Mouse (Mus musculus): ENCODE data around the gene Gm38119. TPM values are rescaled to one million over a fixed set of nuclear protein-coding genes. Genes with fewer than 3 reads are reported as not detected.
"Not testable (repeated sequence)": the region's sequence is repeated elsewhere in the genome, so short reads cannot be mapped to it uniquely, and the experiment has no call there.

Gm38119 gene
- not detected for total RNA-seq (2021)
- long read RNA-seq, experiment 1 = 0 reads
- long read RNA-seq, experiment 2 = 0 reads

DNA sequence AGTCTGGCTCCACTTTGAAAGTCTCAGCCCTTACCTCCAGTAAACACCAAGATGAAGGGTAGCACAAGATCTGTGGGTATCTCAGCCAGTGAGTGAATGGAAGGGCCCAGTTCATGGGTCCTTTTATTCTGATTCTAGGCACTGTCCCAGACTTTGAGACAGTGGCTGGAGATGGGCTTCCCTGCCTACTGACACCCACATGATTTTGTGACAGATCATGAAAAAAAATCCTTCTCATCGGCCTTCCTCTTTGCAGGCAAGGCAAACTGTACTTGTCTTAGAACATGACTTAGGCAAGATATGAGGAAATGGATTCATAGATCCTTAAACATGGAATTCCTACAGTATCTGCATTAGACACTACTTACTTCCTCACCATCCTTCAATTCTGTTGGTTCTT is at the start of gene Gm38119:
Gm38119 (minus strand) TSS at position 101 of the 400 bp plus-strand sequence.
- Histone ChIP-seq H3K27ac (no peak within 1 kb of the TSS), H3K4me3 (no peak within 1 kb of the TSS)
- TF ChIP-seq CTCF (conservative IDR thresholded peaks at IDR 0.05) = no peak
- no peak for DNase-seq (ENCODE audit: low spot score in 2 of 2)

DNA sequence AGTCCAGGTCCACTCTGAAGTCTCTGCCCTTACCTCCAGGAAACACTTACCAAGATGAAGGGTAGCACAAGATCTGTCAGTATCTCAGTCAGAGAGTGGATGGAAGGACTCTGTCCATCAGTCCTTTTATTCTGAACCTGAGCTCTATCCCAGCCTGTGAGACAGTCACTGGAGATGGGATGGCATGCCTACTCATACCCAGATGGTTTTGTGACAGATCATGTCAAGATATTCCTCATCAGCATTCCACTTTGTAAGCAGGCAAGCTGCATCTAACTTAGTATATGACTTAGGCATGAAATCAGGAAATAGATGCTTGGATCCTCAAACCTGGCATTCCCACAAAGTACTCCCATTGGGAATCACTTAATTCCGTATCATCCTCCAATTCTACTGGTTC is 39.9 kb upstream of the Gm38119 start, which contains the start of gene Lce1i:
Lce1i (minus strand) TSS at position 101 of the 400 bp plus-strand sequence.
- no peak within 1 kb of the TSS for H3K27ac ChIP-seq
- TF ChIP-seq CTCF (conservative IDR thresholded peaks at IDR 0.05) = no peak
- no peak for DNase-seq (ENCODE audit: low spot score in 2 of 2)
- no peak within 1 kb of the TSS for H3K4me3 ChIP-seq

DNA sequence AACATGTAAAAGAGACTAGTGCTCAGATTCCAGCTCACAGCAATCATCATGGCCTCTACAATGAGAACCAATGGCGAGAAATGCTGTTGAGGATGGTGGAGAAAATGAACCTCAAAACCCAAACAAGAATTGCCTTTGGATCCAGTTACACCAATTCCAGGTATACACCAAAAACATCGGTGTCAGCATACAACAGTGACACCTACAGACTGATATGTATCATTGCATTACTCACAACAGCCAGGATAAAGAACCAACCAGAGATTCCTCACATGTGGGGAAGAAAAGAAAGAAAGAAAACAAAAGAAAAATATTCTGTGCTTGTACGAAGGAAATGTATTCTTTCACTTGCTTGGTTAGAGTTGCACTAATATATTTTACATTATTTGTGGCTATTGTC is 32.7 kb upstream of the Gm38119 start:
- TF ChIP-seq CTCF (conservative IDR thresholded peaks at IDR 0.05) = peak; percentile 67
- no peak for DNase-seq (ENCODE audit: low spot score in 2 of 2)
- H3K27ac ChIP-seq = no peak overlapping the region

DNA sequence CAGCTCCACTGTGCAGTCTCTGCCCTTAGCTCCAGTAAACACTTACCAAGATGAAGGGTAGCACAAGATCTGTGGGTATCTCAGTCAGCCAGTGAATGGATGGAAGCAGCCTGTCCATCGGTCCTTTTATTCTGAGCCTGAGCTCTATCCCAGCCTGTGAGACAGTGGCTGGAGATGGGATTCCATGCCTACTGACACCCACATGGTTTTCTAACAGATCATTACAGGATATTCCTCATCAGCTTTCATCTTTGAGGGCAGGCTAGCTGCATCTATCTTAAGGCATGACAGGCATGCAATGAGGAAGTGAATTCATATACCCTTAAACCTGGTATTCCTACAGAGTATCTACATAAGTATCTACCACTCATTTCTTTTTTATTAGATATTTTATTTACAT is 26.1 kb upstream of the Gm38119 start, which contains the start of gene Lce1h:
Lce1h (minus strand) TSS at position 101 of the 400 bp plus-strand sequence.
- no peak for DNase-seq (ENCODE audit: low spot score in 2 of 2)
- TF ChIP-seq CTCF (conservative IDR thresholded peaks at IDR 0.05) = no peak
- Histone ChIP-seq H3K4me3 (no peak within 1 kb of the TSS), H3K27ac (no peak within 1 kb of the TSS)

More for the DNA sequence above, 32.7 kb upstream of the Gm38119 start:
- no peak overlapping the region for H3K4me3 ChIP-seq

DNA sequence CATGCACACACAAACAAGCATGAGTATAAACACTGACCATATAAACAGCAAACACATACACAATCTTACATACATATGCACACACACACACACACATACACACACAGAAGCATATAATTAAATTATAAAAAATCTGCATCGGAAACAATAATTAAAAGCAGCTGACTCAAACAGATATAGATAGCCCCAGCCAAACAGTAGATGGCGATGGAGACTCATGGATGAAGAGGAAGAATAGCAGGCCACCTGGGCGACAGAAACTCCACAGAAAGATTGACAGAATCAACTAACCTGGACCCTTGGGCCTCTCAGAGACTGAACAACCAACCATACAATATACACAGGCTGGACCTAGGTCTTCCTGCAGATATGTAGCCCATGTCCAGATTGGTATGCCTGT is 14.3 kb upstream of the Gm38119 start:
- Histone ChIP-seq H3K4me3 (no peak overlapping the region), H3K27ac (no peak overlapping the region)
- DNase-seq (ENCODE audit: low spot score in 2 of 2) = no peak
- TF ChIP-seq CTCF (conservative IDR thresholded peaks at IDR 0.05) = peak; percentile 54

DNA sequence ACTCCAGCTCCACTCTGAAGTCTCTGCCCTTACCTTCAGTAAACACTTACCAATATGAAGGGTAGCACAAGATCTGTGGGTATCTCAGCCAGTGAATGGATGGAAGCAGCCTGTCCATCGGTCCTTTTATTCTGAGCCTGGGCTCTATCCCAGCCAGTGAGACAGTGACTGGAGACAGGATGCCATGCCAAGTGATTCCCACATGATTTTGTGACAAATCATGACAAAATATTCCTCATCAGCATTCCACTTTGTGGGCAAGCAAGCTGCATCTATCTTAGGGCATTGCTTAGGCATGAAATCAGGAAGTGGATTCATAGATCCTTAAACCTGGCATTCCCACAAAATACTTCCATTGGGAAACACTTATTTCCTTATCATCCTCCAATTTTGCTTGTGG is 13.3 kb upstream of the Gm38119 start, which contains the start of gene Lce1g:
Lce1g (minus strand) TSS at position 101 of the 400 bp plus-strand sequence.
- Histone ChIP-seq H3K27ac (no peak within 1 kb of the TSS), H3K4me3 (no peak within 1 kb of the TSS)
- DNase-seq (ENCODE audit: low spot score in 2 of 2) = no peak
- no peak for TF ChIP-seq CTCF (conservative IDR thresholded peaks at IDR 0.05)

DNA sequence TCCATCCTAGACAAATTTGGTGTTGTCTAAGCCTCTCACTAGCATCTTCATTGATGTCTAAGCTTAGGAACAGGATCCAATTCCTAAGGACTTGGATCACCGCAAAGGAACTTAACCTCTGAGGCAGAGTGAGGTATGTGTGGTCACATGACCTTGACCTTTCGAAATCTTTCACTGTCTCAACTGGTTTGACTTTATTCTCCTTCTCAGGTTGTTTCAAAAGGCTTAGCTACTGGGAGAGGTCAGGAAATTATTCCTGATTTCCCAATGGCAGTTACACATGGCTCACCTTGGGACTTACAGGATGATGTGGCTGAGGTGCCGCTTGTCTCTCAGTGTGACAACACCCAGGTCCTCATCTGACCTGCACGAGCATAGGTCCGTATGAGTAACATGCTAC is 16.3 kb downstream of the Gm38119 start:
- Histone ChIP-seq H3K4me3 (no peak overlapping the region), H3K27ac (no peak overlapping the region)
- DNase-seq (ENCODE audit: low spot score in 2 of 2) = no peak
- TF ChIP-seq CTCF (conservative IDR thresholded peaks at IDR 0.05) = no peak

DNA sequence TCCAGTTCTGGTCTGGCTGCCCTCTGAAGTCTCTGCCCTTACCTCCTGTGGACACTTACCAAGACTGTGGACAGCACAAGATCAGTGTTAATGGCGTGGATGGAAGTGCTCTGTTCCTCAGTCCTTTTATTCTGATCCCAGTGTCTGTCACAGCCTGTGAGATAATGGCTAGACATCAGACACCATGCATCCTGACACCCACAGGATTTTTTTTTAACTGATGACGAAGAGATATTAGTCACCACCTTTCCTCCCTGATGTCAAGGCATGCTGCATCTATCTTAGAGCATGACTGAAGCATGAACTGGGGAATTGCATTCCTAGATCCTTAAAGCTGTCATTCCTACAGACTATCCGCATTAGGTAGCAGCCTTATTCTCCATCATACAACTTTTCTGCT is 18.6 kb downstream of the Gm38119 start, which contains the start of gene Lce1f:
Lce1f (minus strand) TSS at position 101 of the 400 bp plus-strand sequence.
- DNase-seq (ENCODE audit: low spot score in 2 of 2) = no peak
- H3K27ac ChIP-seq = no peak within 1 kb of the TSS
- H3K4me3 ChIP-seq = no peak within 1 kb of the TSS
- TF ChIP-seq CTCF (conservative IDR thresholded peaks at IDR 0.05) = no peak

DNA sequence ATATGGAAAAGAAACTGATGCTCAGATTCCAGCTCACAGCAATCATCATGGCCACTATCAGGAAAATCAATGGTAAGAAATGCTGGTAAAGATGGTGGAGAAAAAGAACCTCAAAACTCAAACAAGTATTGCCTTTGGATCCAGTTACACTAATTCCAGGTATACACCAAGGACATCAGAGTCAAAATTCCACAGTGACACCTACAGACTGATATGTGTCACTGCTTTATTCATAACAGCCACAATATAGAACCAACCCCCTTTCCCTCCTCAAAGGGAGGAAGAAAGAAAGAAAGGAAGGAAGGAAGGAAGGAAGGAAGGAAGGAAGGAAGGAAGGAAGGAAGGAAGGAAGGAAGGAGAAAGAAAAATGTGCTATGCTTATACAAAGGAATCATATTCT is 23.8 kb downstream of the Gm38119 start:
- no peak for DNase-seq (ENCODE audit: low spot score in 2 of 2)
- peak; percentile 28; the same call in 1 of the 2 replicates for TF ChIP-seq CTCF (conservative IDR thresholded peaks at IDR 0.05)

DNA sequence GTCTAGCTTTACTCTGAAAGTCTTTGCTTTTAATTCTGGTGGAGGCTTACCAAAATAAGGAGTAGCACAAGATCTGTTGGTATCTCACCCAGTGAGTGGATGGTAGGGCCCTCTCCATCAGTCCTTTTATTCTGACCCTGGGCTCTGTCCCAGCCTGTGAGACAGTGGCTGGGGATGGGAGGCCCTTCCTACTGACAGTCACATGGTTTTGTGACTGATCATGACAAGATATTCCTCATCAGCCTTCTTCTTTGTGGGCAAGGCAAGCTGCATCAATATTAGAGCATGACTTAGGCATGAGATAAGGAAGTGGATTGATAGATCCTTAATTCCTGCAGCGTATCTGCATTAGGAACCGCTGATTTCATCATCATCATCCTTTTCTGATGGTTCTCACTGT is 29.9 kb downstream of the Gm38119 start, which contains the start of gene Lce1e:
Lce1e (minus strand) TSS at position 101 of the 400 bp plus-strand sequence.
- no peak for DNase-seq (ENCODE audit: low spot score in 2 of 2)
- H3K4me3 ChIP-seq = no peak within 1 kb of the TSS
- no peak for TF ChIP-seq CTCF (conservative IDR thresholded peaks at IDR 0.05)
- H3K27ac ChIP-seq = no peak within 1 kb of the TSS

More for the DNA sequence above, 23.8 kb downstream of the Gm38119 start:
- Histone ChIP-seq H3K4me3 (no peak overlapping the region), H3K27ac (no peak overlapping the region)

DNA sequence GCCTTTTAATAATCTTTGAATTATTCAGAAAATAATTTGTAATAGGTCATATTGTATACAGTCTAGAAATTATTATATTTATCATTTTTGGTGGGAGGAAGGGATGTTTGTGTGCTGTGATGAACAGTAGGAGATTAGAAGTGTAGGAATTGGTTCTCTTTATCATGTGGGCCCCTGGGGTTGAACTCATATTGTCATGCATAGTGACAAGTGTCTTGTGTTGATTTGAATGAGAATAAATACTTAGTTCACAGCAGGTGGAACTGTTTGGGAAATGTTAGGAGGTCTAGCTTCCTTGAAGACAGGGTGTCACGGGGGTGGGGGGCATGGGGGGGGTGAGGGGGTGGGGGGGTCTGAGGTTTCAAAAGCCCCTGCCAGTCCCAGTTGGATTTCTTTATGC is 44.3 kb downstream of the Gm38119 start:
- Histone ChIP-seq H3K4me3 (no peak overlapping the region), H3K27ac (no peak overlapping the region)
- no peak for TF ChIP-seq CTCF (conservative IDR thresholded peaks at IDR 0.05)
- DNase-seq (ENCODE audit: low spot score in 2 of 2) = no peak

DNA sequence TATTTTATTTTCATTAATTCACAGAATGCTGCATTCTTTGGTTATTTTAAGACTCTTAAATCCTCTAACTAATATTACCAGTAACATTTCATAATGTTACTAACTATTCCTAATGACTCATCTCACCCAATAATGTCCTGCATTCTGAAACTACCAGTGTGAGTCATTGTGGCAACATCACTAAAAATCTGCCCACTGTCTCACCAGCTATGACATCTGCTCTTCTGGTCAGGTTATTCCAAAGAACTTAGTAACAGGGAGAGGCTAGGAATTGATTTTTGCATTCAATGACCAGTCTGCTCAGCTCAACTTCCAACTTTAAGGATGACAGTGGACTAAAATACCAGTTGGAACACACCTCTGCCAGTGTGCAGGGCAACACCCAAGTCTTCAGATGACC is 47.2 kb downstream of the Gm38119 start:
- TF ChIP-seq CTCF (conservative IDR thresholded peaks at IDR 0.05) = no peak
- no peak for DNase-seq (ENCODE audit: low spot score in 2 of 2)
- H3K4me3 ChIP-seq = no peak overlapping the region
- H3K27ac ChIP-seq = no peak overlapping the region

DNA sequence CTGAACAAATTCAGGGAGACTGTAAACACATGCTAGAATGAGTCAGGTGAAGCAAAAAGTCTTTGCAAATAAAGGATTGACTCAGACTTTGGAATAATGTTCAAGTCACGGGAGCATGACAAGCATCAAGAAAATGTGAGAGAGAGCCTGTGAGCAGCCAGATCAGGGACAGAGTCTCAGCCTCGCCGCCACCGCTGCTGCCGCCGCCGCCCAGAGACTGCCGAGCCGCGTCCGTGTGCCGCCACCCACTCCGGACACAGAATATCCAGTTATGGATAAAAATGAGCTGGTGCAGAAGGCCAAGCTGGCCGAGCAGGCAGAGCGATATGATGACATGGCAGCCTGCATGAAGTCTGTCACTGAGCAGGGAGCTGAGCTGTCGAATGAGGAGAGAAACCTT is 49.7 kb downstream of the Gm38119 start:
- not testable (repeated sequence) for H3K27ac ChIP-seq; H3K4me3 ChIP-seq; DNase-seq (ENCODE audit: low spot score in 2 of 2)

Other genes with a start within 250 kb of the Gm38119 start
- gene Sprr4, start 238.6 kb downstream of the Gm38119 start, total RNA-seq (2021) = not detected
- not detected for gene 2310046K23Rik, start 204.6 kb downstream of the Gm38119 start, total RNA-seq (2021)
- gene Ivl, start 165.4 kb downstream of the Gm38119 start, total RNA-seq (2021) = not detected
- gene Smcp, start 150.1 kb downstream of the Gm38119 start, total RNA-seq (2021) = not detected
- not detected for gene 2210017I01Rik, start 131.6 kb downstream of the Gm38119 start, total RNA-seq (2021)
- not detected for gene Lce6a, start 117.4 kb downstream of the Gm38119 start, total RNA-seq (2021)
- not detected for gene Lce1a1, start 90.8 kb downstream of the Gm38119 start, total RNA-seq (2021)
- not detected for gene Lce1b, start 82.2 kb downstream of the Gm38119 start, total RNA-seq (2021)
- not detected for gene Lce1a2, start 68.8 kb downstream of the Gm38119 start, total RNA-seq (2021)
- gene Lce1c, start 59.8 kb downstream of the Gm38119 start, total RNA-seq (2021) = not detected
- not detected for gene Lce1d, start 51.9 kb downstream of the Gm38119 start, total RNA-seq (2021)
- gene Lce1e, start 30.0 kb downstream of the Gm38119 start, total RNA-seq (2021) = not detected
- gene Lce1f, start 18.7 kb downstream of the Gm38119 start, total RNA-seq (2021) = not detected
- gene Lce1g, start 13.2 kb upstream of the Gm38119 start, total RNA-seq (2021) = not detected
- not detected for gene Lce1h, start 26.0 kb upstream of the Gm38119 start, total RNA-seq (2021)
- not detected for gene Lce1i, start 39.8 kb upstream of the Gm38119 start, total RNA-seq (2021)
- gene Lce1j, start 51.4 kb upstream of the Gm38119 start, total RNA-seq (2021) = not detected
- not detected for gene Lce1k, start 68.8 kb upstream of the Gm38119 start, total RNA-seq (2021)
- not detected for gene Kprp, start 88.2 kb upstream of the Gm38119 start, total RNA-seq (2021)
- not detected for gene Lce1l, start 112.2 kb upstream of the Gm38119 start, total RNA-seq (2021)
- gene 2310050C09Rik, start 131.1 kb upstream of the Gm38119 start, total RNA-seq (2021) = not detected
- not detected for gene Lce3a, start 187.1 kb upstream of the Gm38119 start, total RNA-seq (2021)
- gene Lce3b, start 193.9 kb upstream of the Gm38119 start, total RNA-seq (2021) = not detected
- gene Lce3c, start 205.4 kb upstream of the Gm38119 start, total RNA-seq (2021) = not detected
- gene Lce3d, start 218.3 kb upstream of the Gm38119 start, total RNA-seq (2021) = not detected
- gene Lce3e, start 228.0 kb upstream of the Gm38119 start, total RNA-seq (2021) = not detected